Mouse (Mus musculus): ENCODE measurements around the gene Tomm6. TPM values are rescaled to one million over a fixed set of nuclear protein-coding genes. Genes with fewer than 3 reads are reported as not detected.

Gene Tomm6
- polyA plus RNA-seq, 1 experiment from 2014 or later: 213 TPM

DNA sequence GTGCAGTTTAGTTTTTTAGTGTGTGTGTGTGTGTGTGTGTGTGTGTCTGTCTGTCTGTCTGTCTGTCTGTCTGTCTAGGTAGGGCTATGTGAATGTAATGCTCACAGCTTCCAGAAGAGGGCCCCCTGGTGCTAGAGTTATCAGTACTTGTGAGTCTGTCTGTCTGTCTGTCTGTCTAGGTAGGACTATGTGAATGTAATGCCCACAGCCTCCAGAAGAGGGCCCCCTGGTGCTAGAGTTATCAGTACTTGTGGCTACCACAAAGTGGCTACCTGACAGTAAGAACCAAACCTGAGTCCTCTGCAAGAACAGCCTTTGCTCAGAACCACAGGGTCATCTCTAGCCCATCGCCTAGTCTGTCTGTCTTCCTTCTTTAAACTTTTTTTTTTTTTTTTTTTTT is 41.5 kb downstream of the Tomm6 start:
- Histone ChIP-seq H3K4me1 (ENCODE audit: control insufficient read depth, low read depth, low read length) (peaks cover 3% of the 10 kb centered on the region), H3K27me3 (ENCODE audit: control insufficient read depth, insufficient read depth, low read depth, low read length) (no peaks in the 10 kb centered on the region), H3K4me3 (ENCODE audit: low read depth, low read length) (no peak overlapping the region), H3K9ac (ENCODE audit: low read depth, low read length) (no peak overlapping the region), H3K4me2 (ENCODE audit: low read depth, low read length) (no peak overlapping the region), H3K27ac (ENCODE audit: low read length) (no peak overlapping the region), H3K36me3 (ENCODE audit: control insufficient read depth, insufficient read depth) (peaks cover 2% of the 10 kb centered on the region; the same call in 1 of the 2 replicates), H3K9me3 (replicated peaks; ENCODE audit: control insufficient read depth, low read length) (no peaks in the 10 kb centered on the region)
- 62% methylated on average over 1 of the region's 1 CpGs for WGBS (ENCODE audit: insufficient replicate concordance)
- 0 out of 2 replicates have a peak, but pooled peaks have one; percentile 13 for ATAC-seq (ENCODE audit: low read depth)

DNA sequence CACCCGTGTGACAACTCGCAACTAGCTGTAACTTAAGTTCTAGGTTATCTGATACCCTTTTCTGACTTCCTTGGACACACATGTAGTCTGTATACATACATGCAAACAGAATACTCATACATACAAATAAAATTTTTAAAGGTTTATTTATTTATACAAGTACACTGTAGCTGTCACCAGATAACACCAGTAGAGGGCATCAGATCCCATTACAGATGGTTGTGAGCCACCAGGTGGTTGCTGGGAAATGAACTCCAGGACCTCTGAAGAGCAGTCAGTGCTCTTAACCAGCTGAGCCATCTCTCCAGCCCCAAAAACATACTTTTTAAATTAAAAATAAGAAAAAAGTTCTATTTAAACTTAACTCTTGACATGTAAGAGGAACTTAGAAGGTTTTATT is 45.2 kb downstream of the Tomm6 start:
- Histone ChIP-seq H3K4me2 (ENCODE audit: low read depth, low read length) (no peak overlapping the region), H3K9me3 (replicated peaks; ENCODE audit: control insufficient read depth, low read length) (no peaks in the 10 kb centered on the region), H3K27me3 (ENCODE audit: control insufficient read depth, insufficient read depth, low read depth, low read length) (no peaks in the 10 kb centered on the region), H3K4me3 (ENCODE audit: low read depth, low read length) (no peak overlapping the region), H3K4me1 (ENCODE audit: control insufficient read depth, low read depth, low read length) (peaks cover 3% of the 10 kb centered on the region), H3K36me3 (ENCODE audit: control insufficient read depth, insufficient read depth) (no peaks in the 10 kb centered on the region), H3K9ac (ENCODE audit: low read depth, low read length) (no peak overlapping the region), H3K27ac (ENCODE audit: low read length) (no peak overlapping the region)
- 63% methylated on average over 2 of the region's 2 CpGs for WGBS (ENCODE audit: insufficient replicate concordance)
- no peak for ATAC-seq (ENCODE audit: low read depth)

Other genes starting within 250 kb of the Tomm6 start
- 14.2 and 14.3 TPM in 2 replicates for gene Taf8, start 186.1 kb downstream of the Tomm6 start, polyA plus RNA-seq (2015; fragmentation: Nextera tagmentation; extraction: Ambion mirVana)
- 300 and 331 TPM in 2 replicates for gene Ccnd3, start 183.3 kb downstream of the Tomm6 start, polyA plus RNA-seq (2015; fragmentation: Nextera tagmentation; extraction: Ambion mirVana)
- 12.5 and 12.7 TPM in 2 replicates for gene Bysl, start 76.9 kb downstream of the Tomm6 start, polyA plus RNA-seq (2015; fragmentation: Nextera tagmentation; extraction: Ambion mirVana)
- 22.3 and 22.4 TPM in 2 replicates for gene Med20, start 76.8 kb downstream of the Tomm6 start, polyA plus RNA-seq (2015; fragmentation: Nextera tagmentation; extraction: Ambion mirVana)
- gene Gm20517, start 76.8 kb downstream of the Tomm6 start, polyA plus RNA-seq (2015; fragmentation: Nextera tagmentation; extraction: Ambion mirVana): 0.97 and 1.1 TPM in 2 replicates
- 2.9 and 3.6 TPM in 2 replicates for gene Usp49, start 57.7 kb downstream of the Tomm6 start, polyA plus RNA-seq (2015; fragmentation: Nextera tagmentation; extraction: Ambion mirVana)
- 1.3 and 1.5 TPM in 2 replicates for gene Frs3, start 644 bp upstream of the Tomm6 start, polyA plus RNA-seq (2015; fragmentation: Nextera tagmentation; extraction: Ambion mirVana)
- 0.05 TPM in 1 of 2 replicates, not detected in the other for gene Gm21981, start 6.1 kb upstream of the Tomm6 start, polyA plus RNA-seq (2015; fragmentation: Nextera tagmentation; extraction: Ambion mirVana)
- 0.25 TPM in 1 of 2 replicates, not detected in the other for gene Prickle4, start 6.3 kb upstream of the Tomm6 start, polyA plus RNA-seq (2015; fragmentation: Nextera tagmentation; extraction: Ambion mirVana)
- gene Pgc, start 38.5 kb upstream of the Tomm6 start, polyA plus RNA-seq (2015; fragmentation: Nextera tagmentation; extraction: Ambion mirVana): not detected in 2 replicates
- gene Tfeb, start 48.6 kb upstream of the Tomm6 start, polyA plus RNA-seq (2015; fragmentation: Nextera tagmentation; extraction: Ambion mirVana): 5.5 and 5.9 TPM in 2 replicates
- 0.47 and 0.84 TPM in 2 replicates for gene Mdfi, start 146.3 kb upstream of the Tomm6 start, polyA plus RNA-seq (2015; fragmentation: Nextera tagmentation; extraction: Ambion mirVana)
- gene Foxp4, start 236.3 kb upstream of the Tomm6 start, polyA plus RNA-seq (2015; fragmentation: Nextera tagmentation; extraction: Ambion mirVana): 3.4 and 4.0 TPM in 2 replicates